Comparison of ENCODE assay signal across 8 mouse cellular contexts in genomic region chr3:98382246-98382939, GRCm38 (mm10). TPM values are rescaled to one million over a fixed set of nuclear protein-coding genes. Genes with fewer than 3 reads are reported as not detected.
DNase-seq lines count a peak whose midpoint lies in the region; ATAC-seq lines count a peak whose summit lies in the region.

Gene Zfp697 (plus strand): TSS chr3:98382461.

- peak within 1 kb of the TSS; percentile 85 for H3K4me2 ChIP-seq in hindbrain, embryonic 12.5 days (replicated peaks)
- H3K4me2 ChIP-seq in lung, embryonic 16.5 days (ENCODE audit: low read depth, low read length), result peak within 1 kb of the TSS; percentile 94

- DNase-seq in ZHBTc4 (ENCODE audit: low read depth, low spot score), result peak; percentile 66
- DNase-seq in cerebellum, postnatal 14 days, result peak; percentile 95
- DNase-seq in frontal cortex, postnatal 36 days (ENCODE audit: low spot score in 2 of 2), result peak; percentile 78 to 85
- peak; percentile 81 to 87 for DNase-seq in layer of hippocampus, postnatal 10 days (ENCODE audit: low spot score in 2 of 2)
- peak; percentile 58 for DNase-seq in ovary, postnatal 14 days (ENCODE audit: low spot score)

- H3K27ac ChIP-seq in hindbrain, embryonic 12.5 days, result peak within 1 kb of the TSS; percentile 94
- H3K27ac ChIP-seq in lung, embryonic 16.5 days (ENCODE audit: low read length), result peak within 1 kb of the TSS; percentile 69

- peak within 1 kb of the TSS; percentile 92 for H3K4me3 ChIP-seq in hindbrain, embryonic 12.5 days
- H3K4me3 ChIP-seq in lung, embryonic 16.5 days (ENCODE audit: low read length), result peak within 1 kb of the TSS; percentile 87

- under 1% methylated on average over 42 of the region's 42 CpGs for WGBS in hindbrain, embryonic 12.5 days
- under 1% methylated on average over 40 of the region's 42 CpGs for WGBS in lung, embryonic 16.5 days

- H3K9ac ChIP-seq in hindbrain, embryonic 12.5 days, result peak within 1 kb of the TSS; percentile 88
- peak within 1 kb of the TSS; percentile 78 for H3K9ac ChIP-seq in lung, embryonic 16.5 days (ENCODE audit: low read length)

- no peaks in the 10 kb centered on the region for H3K27me3 ChIP-seq in hindbrain, embryonic 12.5 days
- no peaks in the 10 kb centered on the region for H3K27me3 ChIP-seq in lung, embryonic 16.5 days (ENCODE audit: control insufficient read depth, insufficient read depth, low read depth, low read length)

- peak; percentile 94 for ATAC-seq in hindbrain, embryonic 12.5 days (ENCODE audit: low FRiP score)
- peak; percentile 94 for ATAC-seq in lung, embryonic 16.5 days (ENCODE audit: low read depth)
- ATAC-seq in activated CD4-positive, CD25-positive, alpha-beta regulatory T cell, adult 4 months, result no peak

- H3K9me3 ChIP-seq in hindbrain, embryonic 12.5 days (replicated peaks), result no peaks in the 10 kb centered on the region
- no peaks in the 10 kb centered on the region for H3K9me3 ChIP-seq in lung, embryonic 16.5 days (ENCODE audit: control insufficient read depth, low read length)

- H3K36me3 ChIP-seq in hindbrain, embryonic 12.5 days, result no peaks in the 10 kb centered on the region
- no peaks in the 10 kb centered on the region for H3K36me3 ChIP-seq in lung, embryonic 16.5 days (ENCODE audit: control insufficient read depth, insufficient read depth, low read length)

- H3K4me1 ChIP-seq in hindbrain, embryonic 12.5 days, result peaks cover 27% of the 10 kb centered on the region
- H3K4me1 ChIP-seq in lung, embryonic 16.5 days (replicated peaks; ENCODE audit: control insufficient read depth, insufficient read depth, low read length), result peaks cover 16% of the 10 kb centered on the region

RNA-seq across cellular contexts. Expression of gene Zfp697, which starts in this region (rescaled TPM):
- polyA plus RNA-seq in hindbrain, embryonic 12.5 days (2016; fragmentation: Nextera tagmentation; extraction: Ambion mirVana), result 9.7 and 12.0 TPM in 2 replicates
- total RNA-seq in layer of hippocampus, postnatal 10 days (2021), result 10 to 100 TPM; 29.6 to 31.3 TPM
- 7.1 TPM in 2 replicates for polyA plus RNA-seq in lung, embryonic 16.5 days (2015; fragmentation: Nextera tagmentation; extraction: Ambion mirVana)
- under 1 TPM in 1 of 2 experiments, not detected in 1; 0.11 TPM for polyA plus RNA-seq in activated CD4-positive, CD25-positive, alpha-beta regulatory T cell, adult 4 months (2017; shearing (Covaris generic))
